Mouse (Mus musculus) midbrain, embryonic 14.5 days (tissue): Measurements from ENCODE around the gene Mtch2. TPM values are rescaled to one million over a fixed set of nuclear protein-coding genes. Genes with fewer than 3 reads are reported as not detected.

Experiments used
- ATAC-seq: fragments of 200-750 bp; cut with Nextera tagmentation; 2 replicates; pipeline ENCODE4 v1.8.0; 2017; ENCODE audit warnings: moderate number of reproducible peaks, moderate library complexity; ENCODE audit not compliant: low FRiP score, low TSS enrichment
- DNase-seq: peaks from one replicate; pipeline ENCODE4 v3.0.0-alpha.2; 2015
- H3K27ac ChIP-seq: fragments of 300-500 bp; sonication (generic); replicated peaks from 2 replicates; pipeline ENCODE4 v1.5.1; 2014; ENCODE audit warnings: mild to moderate bottlenecking, low read depth, low read length, moderate library complexity
- H3K27me3 ChIP-seq: fragments of 300-500 bp; sonication (generic); 2 replicates; pipeline ENCODE4 v1.6.1; 2014; ENCODE audit warnings: low read length, control low read depth, mixed read lengths; ENCODE audit not compliant: control insufficient read depth, insufficient read depth
- H3K36me3 ChIP-seq: fragments of 300-500 bp; sonication (generic); 2 replicates; pipeline ENCODE4 v1.6.1; 2014; ENCODE audit warnings: low read length, control low read depth; ENCODE audit not compliant: control insufficient read depth, insufficient read depth
- H3K4me1 ChIP-seq: fragments of 300-500 bp; sonication (generic); 2 replicates; pipeline ENCODE4 v1.6.1; 2014; ENCODE audit warnings: mild to moderate bottlenecking, antibody characterized with exemption, low read length, control low read depth; ENCODE audit not compliant: control insufficient read depth, insufficient read depth
- H3K4me2 ChIP-seq: fragments of 300-500 bp; sonication (generic); 2 replicates; pipeline ENCODE4 v1.6.1; 2014; ENCODE audit warnings: mild to moderate bottlenecking, low read length, moderate library complexity
- H3K4me3 ChIP-seq: fragments of 300-500 bp; sonication (generic); replicated peaks from 2 replicates; pipeline ENCODE4 v1.5.1; 2014; ENCODE audit warnings: low read depth, low read length
- H3K9ac ChIP-seq: fragments of 300-500 bp; sonication (generic); replicated peaks from 2 replicates; pipeline ENCODE4 v1.6.1; 2014; ENCODE audit warnings: mild to moderate bottlenecking, low read length, moderate library complexity
- H3K9me3 ChIP-seq: fragments of 300-500 bp; sonication (generic); 2 replicates; pipeline ENCODE4 v1.6.1; 2016; ENCODE audit warnings: low read length, control low read depth, mixed read lengths; ENCODE audit not compliant: control insufficient read depth
- WGBS: fragments of 180-500 bp; shearing (Covaris S2); extraction: QIAGEN DNeasy Blood & Tissue Kit; methylation state at CpG from one replicate; pipeline ENCODE4 v1.1.7; 2014; 5-methylcytosine and 5-hydroxymethylcytosine counted together
- polyA plus RNA-seq: library from polyadenylated mRNA; unstranded; fragments of >200 nt; fragmentation: Nextera tagmentation; extraction: Ambion mirVana; gene quantifications from 2 replicates; pipeline ENCODE4 v1.2.1, GENCODE M21; 2014

Gene Mtch2
- polyA plus RNA-seq, 1 experiment from 2014 or later, result 280 TPM

DNA sequence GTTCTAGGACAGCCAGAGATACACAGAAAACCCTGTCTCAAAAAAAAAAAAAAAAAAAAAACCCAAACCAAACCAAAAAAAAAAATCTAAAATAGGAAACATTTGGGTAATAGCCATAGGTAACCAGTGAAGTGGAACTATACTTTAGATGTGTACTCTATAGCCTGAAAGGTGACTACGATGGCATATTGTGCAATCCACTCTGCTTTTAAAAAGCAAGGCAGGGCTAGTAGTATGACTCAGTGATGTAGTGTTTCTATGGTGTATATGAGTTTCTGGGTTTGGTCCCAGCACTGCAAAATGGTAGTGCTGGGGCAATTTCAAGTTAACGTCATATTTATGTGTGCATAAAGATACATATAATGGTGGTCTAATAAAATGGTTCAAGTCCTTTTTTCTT is 59.8 kb downstream of the Mtch2 start:
- DNase-seq, result no peak
- H3K36me3 ChIP-seq, result peaks cover 58% of the 10 kb centered on the region

DNA sequence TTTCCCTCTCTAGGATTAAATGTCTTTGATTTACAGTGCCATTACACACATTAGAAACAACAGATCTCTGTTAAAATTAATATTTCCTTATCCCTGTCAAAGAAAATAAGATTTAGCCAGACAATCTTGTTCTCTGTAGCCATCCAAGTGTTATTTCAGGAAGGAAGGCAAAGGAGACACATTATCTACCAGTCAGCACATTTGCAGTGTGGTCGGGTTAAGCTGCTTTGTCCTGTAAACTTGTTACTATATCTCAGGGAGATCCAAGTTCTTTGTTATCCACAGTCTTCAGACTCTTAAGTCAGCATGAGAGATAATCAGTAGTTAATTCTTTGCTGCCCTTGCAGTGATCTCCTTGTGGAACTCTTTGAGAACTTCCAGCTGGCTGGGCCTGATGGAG is 63.9 kb downstream of the Mtch2 start:
- Histone ChIP-seq H3K36me3 (peaks cover 71% of the 10 kb centered on the region), H3K4me2 (no peak overlapping the region), H3K4me1 (peaks cover 16% of the 10 kb centered on the region), H3K9me3 (no peaks in the 10 kb centered on the region), H3K9ac (no peak overlapping the region), H3K27ac (no peak overlapping the region), H3K27me3 (no peaks in the 10 kb centered on the region), H3K4me3 (no peak overlapping the region)
- no peak for DNase-seq
- ATAC-seq, result no peak
- 87% methylated on average over 1 of the region's 1 CpGs for WGBS

More for the DNA sequence above, 59.8 kb downstream of the Mtch2 start:
- H3K4me3 ChIP-seq, result no peak overlapping the region
- H3K27me3 ChIP-seq, result no peaks in the 10 kb centered on the region
- peaks cover 24% of the 10 kb centered on the region for H3K4me1 ChIP-seq
- ATAC-seq, result no peak
- no peaks in the 10 kb centered on the region for H3K9me3 ChIP-seq
- no peak overlapping the region for H3K9ac ChIP-seq
- 97% methylated on average over 2 of the region's 2 CpGs for WGBS
- no peak overlapping the region for H3K27ac ChIP-seq
- no peak overlapping the region for H3K4me2 ChIP-seq

DNA sequence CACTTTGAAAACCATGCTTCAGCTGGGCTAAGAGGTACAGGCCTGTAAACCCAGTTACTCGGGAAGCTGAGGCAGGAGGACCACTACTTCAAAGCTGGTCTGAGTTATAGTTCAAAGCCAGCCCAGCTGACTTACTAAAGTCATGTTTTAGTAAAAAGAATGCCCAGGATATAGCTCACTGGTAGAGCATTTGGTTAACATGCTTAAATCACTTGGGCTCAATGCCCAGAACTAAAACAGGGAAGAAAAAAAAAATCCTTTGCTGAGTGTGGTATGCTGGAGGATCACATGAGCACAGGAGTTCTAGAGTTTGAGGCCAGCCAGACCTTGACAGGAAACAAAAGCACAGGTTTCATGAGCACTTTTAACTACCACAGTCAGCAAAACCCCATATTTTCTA is 64.7 kb downstream of the Mtch2 start:
- H3K27me3 ChIP-seq, result no peaks in the 10 kb centered on the region
- ATAC-seq (no peak), DNase-seq (no peak)
- no peak overlapping the region for H3K4me2 ChIP-seq
- H3K9me3 ChIP-seq, result no peaks in the 10 kb centered on the region
- WGBS, result 90% methylated on average over 1 of the region's 1 CpGs
- no peak overlapping the region for H3K27ac ChIP-seq
- H3K9ac ChIP-seq, result no peak overlapping the region
- H3K36me3 ChIP-seq, result peaks cover 67% of the 10 kb centered on the region
- peaks cover 21% of the 10 kb centered on the region for H3K4me1 ChIP-seq
- H3K4me3 ChIP-seq, result no peak overlapping the region

DNA sequence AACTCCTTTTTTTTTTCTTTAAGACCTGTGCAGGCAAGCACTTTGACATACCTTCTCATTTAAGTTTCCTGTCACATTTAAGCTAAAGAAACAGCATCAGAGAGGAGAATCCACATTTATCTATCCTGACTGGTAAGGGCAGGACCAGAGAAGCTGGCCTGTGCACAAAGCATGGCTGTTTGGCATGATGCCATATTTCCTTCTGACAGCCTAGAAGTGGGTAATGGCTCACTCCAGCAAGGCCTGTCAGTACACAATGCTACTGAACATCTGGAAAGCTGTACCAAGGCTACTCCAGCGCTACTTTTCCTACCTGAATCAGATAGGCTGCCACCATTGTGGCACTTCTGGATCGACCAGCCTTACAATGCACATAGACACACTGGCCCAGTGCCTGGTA is 66.7 kb downstream of the Mtch2 start:
- ATAC-seq (no peak), DNase-seq (peak; percentile 59)
- H3K9ac ChIP-seq, result no peak overlapping the region
- H3K9me3 ChIP-seq, result no peaks in the 10 kb centered on the region
- H3K4me3 ChIP-seq, result no peak overlapping the region
- H3K27ac ChIP-seq, result no peak overlapping the region
- peaks cover 25% of the 10 kb centered on the region for H3K4me1 ChIP-seq
- H3K4me2 ChIP-seq, result no peak overlapping the region
- 92% methylated on average over 2 of the region's 2 CpGs for WGBS
- peaks cover 52% of the 10 kb centered on the region for H3K36me3 ChIP-seq
- no peaks in the 10 kb centered on the region for H3K27me3 ChIP-seq

DNA sequence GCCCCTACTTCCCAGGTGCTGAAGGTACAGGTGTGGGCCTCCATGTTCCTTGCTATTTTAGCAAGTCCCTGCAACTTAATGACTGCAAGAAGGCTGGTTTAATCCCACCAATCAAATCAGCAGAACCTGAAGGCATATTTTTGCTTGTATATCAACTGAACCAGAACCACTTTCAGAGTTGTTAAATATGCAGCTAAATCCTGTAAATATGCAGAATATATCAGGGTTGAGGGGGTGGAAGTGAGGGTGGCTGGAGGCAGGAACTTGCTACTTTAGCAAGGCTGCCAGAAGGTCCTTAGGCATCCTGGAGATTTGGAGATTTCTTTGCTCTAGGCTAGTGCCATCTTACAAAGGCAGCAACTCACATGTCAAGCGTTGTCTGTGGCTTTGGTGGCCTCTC is 68.6 kb downstream of the Mtch2 start:
- Histone ChIP-seq H3K27me3 (no peaks in the 10 kb centered on the region), H3K9ac (0 out of 2 replicates have a peak overlapping the region, but pooled peaks have one; percentile 23), H3K36me3 (peaks cover 34% of the 10 kb centered on the region), H3K4me1 (peaks cover 25% of the 10 kb centered on the region), H3K9me3 (no peaks in the 10 kb centered on the region), H3K27ac (no peak overlapping the region), H3K4me2 (peak overlapping the region; percentile 88), H3K4me3 (no peak overlapping the region)
- DNase-seq (no peak), ATAC-seq (no peak)
- 69% methylated on average over 1 of the region's 1 CpGs for WGBS

Other genes starting within 250 kb of the Mtch2 start
- gene Nup160, start 169.9 kb upstream of the Mtch2 start, polyA plus RNA-seq, result 23.7 and 32.0 TPM in 2 replicates
- gene Fnbp4, start 101.8 kb upstream of the Mtch2 start, polyA plus RNA-seq, result 86.3 and 113 TPM in 2 replicates
- 0.26 and 0.30 TPM in 2 replicates for gene Agbl2, start 64.4 kb upstream of the Mtch2 start, polyA plus RNA-seq
- gene C1qtnf4, start 38.7 kb downstream of the Mtch2 start, polyA plus RNA-seq, result 95.3 and 152 TPM in 2 replicates
- 48.6 and 55.2 TPM in 2 replicates for gene Kbtbd4, start 57.6 kb downstream of the Mtch2 start, polyA plus RNA-seq
- gene Ndufs3, start 57.7 kb downstream of the Mtch2 start, polyA plus RNA-seq, result 212 and 214 TPM in 2 replicates
- gene Celf1, start 93.2 kb downstream of the Mtch2 start, polyA plus RNA-seq, result 83.9 and 95.3 TPM in 2 replicates
- gene Rapsn, start 188.5 kb downstream of the Mtch2 start, polyA plus RNA-seq, result 0.57 TPM in 2 replicates
- gene Psmc3, start 206.9 kb downstream of the Mtch2 start, polyA plus RNA-seq, result 232 and 271 TPM in 2 replicates
- gene Slc39a13, start 223.3 kb downstream of the Mtch2 start, polyA plus RNA-seq, result 21.9 and 26.7 TPM in 2 replicates
- 1.2 and 2.4 TPM in 2 replicates for gene Spi1, start 235.2 kb downstream of the Mtch2 start, polyA plus RNA-seq